Mouse (Mus musculus) limb, embryonic 13.5 days (tissue): ENCODE measurements around the gene Ntn1. TPM values are rescaled to one million over a fixed set of nuclear protein-coding genes. Genes with fewer than 3 reads are reported as not detected.

Source experiments
- ATAC-seq: fragments of 200-750 bp; cut with Nextera tagmentation; 2 replicates; pipeline ENCODE4 v1.8.0; 2017; ENCODE audit warnings: low read depth, moderate number of reproducible peaks, moderate TSS enrichment; ENCODE audit not compliant: low FRiP score
- H3K27ac ChIP-seq: fragments of 300-500 bp; sonication (generic); 2 replicates; pipeline ENCODE4 v1.5.1; 2015; ENCODE audit warnings: inconsistent platforms, mild to moderate bottlenecking, moderate library complexity
- H3K27me3 ChIP-seq: fragments of 300-500 bp; sonication (generic); 2 replicates; pipeline ENCODE4 v1.6.1; 2015; ENCODE audit warnings: mild to moderate bottlenecking, inconsistent platforms
- H3K36me3 ChIP-seq: fragments of 300-500 bp; sonication (generic); 2 replicates; pipeline ENCODE4 v1.6.1; 2015; ENCODE audit warnings: inconsistent platforms, mild to moderate bottlenecking, moderate library complexity
- H3K4me1 ChIP-seq: fragments of 300-500 bp; sonication (generic); 2 replicates; pipeline ENCODE4 v1.6.1; 2015; ENCODE audit warnings: inconsistent platforms
- H3K4me2 ChIP-seq: fragments of 300-500 bp; sonication (generic); replicated peaks from 2 replicates; pipeline ENCODE4 v1.6.1; 2015; ENCODE audit warnings: inconsistent platforms, mild to moderate bottlenecking, moderate library complexity
- H3K4me3 ChIP-seq: fragments of 300-500 bp; sonication (generic); 2 replicates; pipeline ENCODE4 v1.5.1; 2015; ENCODE audit warnings: moderate library complexity, mild to moderate bottlenecking, inconsistent platforms
- H3K9ac ChIP-seq: fragments of 300-500 bp; sonication (generic); 2 replicates; pipeline ENCODE4 v1.6.1; 2015; ENCODE audit warnings: mild to moderate bottlenecking, inconsistent platforms
- H3K9me3 ChIP-seq: fragments of 300-500 bp; sonication (generic); 2 replicates; pipeline ENCODE4 v1.6.1; 2016; ENCODE audit warnings: inconsistent platforms
- WGBS: fragments of 180-500 bp; shearing (Covaris S2); methylation state at CpG from one replicate; pipeline ENCODE4 v1.1.7; 2015; 5-methylcytosine and 5-hydroxymethylcytosine counted together
- polyA plus RNA-seq: library from polyadenylated mRNA; unstranded; fragments of >200 nt; fragmentation: Nextera tagmentation; extraction: Ambion mirVana; gene quantifications from 2 replicates; pipeline ENCODE4 v1.2.1, GENCODE M21; 2015

Ntn1 gene
- polyA plus RNA-seq, 1 experiment from 2014 or later: 7.0 TPM

- ATAC-seq: peak; percentile 52
- WGBS: 70% methylated on average over 16 of the region's 16 CpGs
- no peak overlapping the region for H3K4me3 ChIP-seq
- no peaks in the 10 kb centered on the region for H3K36me3 ChIP-seq
- peaks cover 8% of the 10 kb centered on the region for H3K4me1 ChIP-seq
- H3K4me2 ChIP-seq: no peak overlapping the region
- peak overlapping the region; percentile 6; the same call in 1 of the 2 replicates for H3K27ac ChIP-seq
- H3K9ac ChIP-seq: no peak overlapping the region
- H3K9me3 ChIP-seq: no peaks in the 10 kb centered on the region; the same call in 1 of the 2 replicates
- H3K27me3 ChIP-seq: no peaks in the 10 kb centered on the region
Measured at GRCm38 (mm10) chr11:68244254-68244991, 156.2 kb downstream of the Ntn1 start.

GRCm38 (mm10) chr11:68239756-68240155, 160.9 kb downstream of the Ntn1 start:
- peaks cover 20% of the 10 kb centered on the region for H3K4me1 ChIP-seq
- no peaks in the 10 kb centered on the region for H3K27me3 ChIP-seq
- no peak overlapping the region for H3K4me2 ChIP-seq
- no peak for ATAC-seq
- H3K9ac ChIP-seq: no peak overlapping the region
- H3K9me3 ChIP-seq: no peaks in the 10 kb centered on the region; the same call in 1 of the 2 replicates
- no peak overlapping the region for H3K27ac ChIP-seq
- no peak overlapping the region for H3K4me3 ChIP-seq
- H3K36me3 ChIP-seq: no peaks in the 10 kb centered on the region
- 20% methylated on average over 5 of the region's 5 CpGs for WGBS

DNA sequence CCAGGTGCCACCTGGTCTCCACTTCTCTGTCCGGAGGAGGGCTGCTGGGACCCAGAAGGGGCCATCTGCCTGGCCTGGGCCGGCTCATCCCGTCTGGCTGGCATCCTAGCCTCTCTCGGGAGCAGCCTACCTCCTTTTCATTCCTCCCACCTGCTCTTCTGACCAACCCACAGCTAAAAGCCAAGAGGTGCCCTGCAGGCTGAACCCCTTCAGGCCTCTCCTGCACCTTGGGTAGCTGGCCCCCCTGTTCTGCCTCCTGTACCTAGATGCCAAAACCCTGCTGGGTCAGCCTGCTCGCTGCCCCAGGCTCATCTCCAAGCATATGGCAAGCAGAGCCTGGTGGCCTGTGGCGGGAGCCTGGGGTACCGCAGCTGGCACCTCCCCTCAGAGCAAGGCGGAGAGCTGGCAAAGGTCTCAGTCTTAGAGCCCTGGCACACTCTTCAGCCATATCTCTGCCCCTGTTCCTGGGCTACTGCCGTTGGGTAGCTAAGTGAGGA, 167.1 kb downstream of the Ntn1 start:
- 85% methylated on average over 9 of the region's 9 CpGs for WGBS
- H3K27ac ChIP-seq: no peak overlapping the region
- no peak for ATAC-seq

GRCm38 (mm10) chr11:68231558-68231957, 169.1 kb downstream of the Ntn1 start:
- WGBS: 92% methylated on average over 5 of the region's 5 CpGs
- peaks cover 9% of the 10 kb centered on the region for H3K9me3 ChIP-seq
- H3K4me3 ChIP-seq: no peak overlapping the region
- H3K4me1 ChIP-seq: peaks cover 20% of the 10 kb centered on the region
- no peak for ATAC-seq
- no peak overlapping the region for H3K9ac ChIP-seq
- H3K4me2 ChIP-seq: no peak overlapping the region
- no peaks in the 10 kb centered on the region for H3K27me3 ChIP-seq
- no peak overlapping the region for H3K27ac ChIP-seq
- H3K36me3 ChIP-seq: no peaks in the 10 kb centered on the region

More for the DNA sequence above, 167.1 kb downstream of the Ntn1 start:
- Histone ChIP-seq H3K4me2 (no peak overlapping the region), H3K4me1 (peaks cover 22% of the 10 kb centered on the region), H3K9me3 (peaks cover 9% of the 10 kb centered on the region), H3K9ac (no peak overlapping the region), H3K36me3 (no peaks in the 10 kb centered on the region), H3K4me3 (no peak overlapping the region), H3K27me3 (no peaks in the 10 kb centered on the region)

- H3K27me3 ChIP-seq: 0 out of 2 replicates have a peak, but pooled peaks cover 3% of the 10 kb centered on the region
- H3K9ac ChIP-seq: no peak overlapping the region; the same call in 1 of the 2 replicates
- peaks cover 20% of the 10 kb centered on the region for H3K4me1 ChIP-seq
- peaks cover 3% of the 10 kb centered on the region; the same call in 1 of the 2 replicates for H3K9me3 ChIP-seq
- peak; percentile 80; the same call in 1 of the 2 replicates for ATAC-seq
- H3K4me3 ChIP-seq: no peak overlapping the region
- H3K27ac ChIP-seq: peak overlapping the region; percentile 87
- H3K36me3 ChIP-seq: no peaks in the 10 kb centered on the region
- peak overlapping the region; percentile 30; the same call in 1 of the 2 replicates for H3K4me2 ChIP-seq
- WGBS: 35% methylated on average over 18 of the region's 18 CpGs
Measured at GRCm38 (mm10) chr11:68228941-68229665, 171.5 kb downstream of the Ntn1 start.

- ATAC-seq: no peak
- Histone ChIP-seq H3K9me3 (no peaks in the 10 kb centered on the region), H3K4me2 (no peak overlapping the region), H3K27me3 (0 out of 2 replicates have a peak, but pooled peaks cover 4% of the 10 kb centered on the region), H3K27ac (no peak overlapping the region), H3K4me3 (no peak overlapping the region), H3K9ac (no peak overlapping the region), H3K4me1 (peaks cover 20% of the 10 kb centered on the region), H3K36me3 (no peaks in the 10 kb centered on the region)
- 90% methylated on average over 6 of the region's 6 CpGs for WGBS
Measured at GRCm38 (mm10) chr11:68227837-68228236, 172.8 kb downstream of the Ntn1 start.

DNA sequence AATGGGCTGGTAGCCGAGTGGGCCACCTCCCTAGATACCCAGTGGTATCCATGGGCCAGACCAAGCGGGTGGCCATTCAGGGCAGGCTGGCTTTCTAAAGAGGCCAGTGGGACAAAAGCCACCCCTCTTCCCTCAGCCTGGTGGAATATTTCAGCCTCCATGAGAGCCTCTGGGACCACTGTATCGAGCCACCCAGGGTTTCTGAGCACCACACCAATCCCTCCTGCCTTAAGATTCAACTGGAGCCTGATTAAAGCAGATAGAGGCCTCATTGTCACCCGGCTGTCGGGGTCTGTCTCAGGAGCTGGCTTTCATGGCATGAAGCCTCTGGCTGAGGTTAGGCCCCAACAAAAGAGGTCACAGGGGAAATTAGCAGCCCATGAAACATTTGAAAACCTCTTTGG, 174.0 kb downstream of the Ntn1 start:
- ATAC-seq: no peak
- Histone ChIP-seq H3K4me2 (no peak overlapping the region), H3K4me3 (no peak overlapping the region), H3K9ac (no peak overlapping the region), H3K4me1 (peaks cover 20% of the 10 kb centered on the region), H3K27me3 (0 out of 2 replicates have a peak, but pooled peaks cover 4% of the 10 kb centered on the region), H3K27ac (no peak overlapping the region), H3K9me3 (no peaks in the 10 kb centered on the region), H3K36me3 (no peaks in the 10 kb centered on the region)
- 64% methylated on average over 5 of the region's 5 CpGs for WGBS

DNA sequence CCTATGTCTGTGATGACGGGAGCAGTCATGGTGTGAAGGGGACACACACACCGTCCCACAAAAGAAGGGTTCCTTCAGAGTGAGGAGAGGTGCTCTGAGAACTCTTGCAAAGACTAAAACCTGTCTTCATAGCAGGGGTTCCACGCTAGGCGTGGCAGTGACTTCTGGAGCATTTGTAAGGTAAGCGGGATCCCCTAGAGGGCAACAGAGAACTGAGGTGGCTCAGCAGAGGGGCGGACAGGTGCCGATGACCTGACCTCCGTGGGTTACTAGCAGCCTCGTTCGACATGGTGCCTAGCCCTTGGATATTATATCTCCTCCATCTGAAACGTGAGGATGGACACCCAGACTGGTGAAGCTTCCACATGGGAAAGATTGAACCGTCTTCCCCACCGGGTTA, 177.5 kb downstream of the Ntn1 start:
- Histone ChIP-seq H3K4me1 (peaks cover 26% of the 10 kb centered on the region), H3K36me3 (no peaks in the 10 kb centered on the region), H3K4me3 (no peak overlapping the region), H3K27me3 (0 out of 2 replicates have a peak, but pooled peaks cover 4% of the 10 kb centered on the region), H3K9ac (no peak overlapping the region), H3K4me2 (no peak overlapping the region), H3K9me3 (no peaks in the 10 kb centered on the region), H3K27ac (no peak overlapping the region)
- WGBS: 61% methylated on average over 13 of the region's 13 CpGs
- ATAC-seq: no peak

DNA sequence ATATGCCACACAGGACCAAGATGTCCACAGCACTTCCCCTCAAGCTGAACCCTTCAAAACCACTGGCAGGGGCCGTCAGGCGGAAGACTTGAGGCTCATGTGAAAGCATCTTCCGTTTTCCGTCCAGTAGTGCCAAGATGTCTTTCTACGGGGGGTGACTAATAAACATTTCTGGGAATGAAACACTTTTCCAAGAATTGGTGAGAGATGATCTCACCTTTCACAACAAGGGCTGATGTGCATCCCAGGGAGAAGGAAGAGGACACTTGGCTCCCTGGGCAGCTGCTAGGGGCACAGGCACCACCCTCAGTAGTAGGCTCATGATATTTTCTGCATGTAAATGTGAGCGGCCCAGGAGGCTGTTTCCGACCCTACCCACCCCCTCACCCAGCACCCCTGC, 178.4 kb downstream of the Ntn1 start:
- WGBS: 86% methylated on average over 7 of the region's 7 CpGs
- Histone ChIP-seq H3K27ac (no peak overlapping the region), H3K4me2 (no peak overlapping the region), H3K27me3 (0 out of 2 replicates have a peak, but pooled peaks cover 4% of the 10 kb centered on the region), H3K9ac (no peak overlapping the region), H3K9me3 (no peaks in the 10 kb centered on the region), H3K4me3 (no peak overlapping the region), H3K36me3 (no peaks in the 10 kb centered on the region), H3K4me1 (peaks cover 35% of the 10 kb centered on the region)
- ATAC-seq: no peak

GRCm38 (mm10) chr11:68220733-68221132, 179.9 kb downstream of the Ntn1 start:
- Histone ChIP-seq H3K4me1 (peaks cover 49% of the 10 kb centered on the region), H3K4me2 (no peak overlapping the region), H3K4me3 (no peak overlapping the region), H3K27me3 (0 out of 2 replicates have a peak, but pooled peaks cover 4% of the 10 kb centered on the region), H3K9ac (no peak overlapping the region), H3K9me3 (no peaks in the 10 kb centered on the region), H3K36me3 (no peaks in the 10 kb centered on the region), H3K27ac (no peak overlapping the region)
- ATAC-seq: no peak
- WGBS: 29% methylated on average over 4 of the region's 4 CpGs

DNA sequence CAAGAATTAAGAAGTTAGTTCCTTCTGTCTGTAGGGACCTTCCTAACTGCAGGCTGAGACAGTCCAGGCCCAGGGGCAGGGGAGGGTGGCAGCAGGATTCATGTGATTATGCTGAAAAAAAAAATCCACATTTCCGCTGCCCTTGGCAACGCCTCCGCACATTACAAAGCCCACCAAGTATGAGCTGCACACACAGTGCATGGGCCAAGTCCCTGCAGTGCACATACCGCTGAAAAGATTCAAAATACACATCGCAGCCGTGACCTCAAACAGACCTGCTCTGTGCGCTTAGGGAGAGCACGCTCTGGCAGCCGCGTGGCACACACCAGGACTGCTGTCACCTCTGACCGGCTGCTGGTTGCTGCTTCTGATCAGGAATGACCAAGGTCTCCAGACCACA, 184.6 kb downstream of the Ntn1 start:
- Histone ChIP-seq H3K9ac (peak overlapping the region; percentile 25; the same call in 1 of the 2 replicates), H3K4me1 (peaks cover 91% of the 10 kb centered on the region), H3K27ac (no peak overlapping the region), H3K4me2 (no peak overlapping the region), H3K36me3 (no peaks in the 10 kb centered on the region), H3K27me3 (no peaks in the 10 kb centered on the region), H3K4me3 (no peak overlapping the region), H3K9me3 (no peaks in the 10 kb centered on the region)
- 73% methylated on average over 11 of the region's 11 CpGs for WGBS
- ATAC-seq: no peak
